Mouse (Mus musculus): ENCODE measurements around the gene Eif4e3.

DNA sequence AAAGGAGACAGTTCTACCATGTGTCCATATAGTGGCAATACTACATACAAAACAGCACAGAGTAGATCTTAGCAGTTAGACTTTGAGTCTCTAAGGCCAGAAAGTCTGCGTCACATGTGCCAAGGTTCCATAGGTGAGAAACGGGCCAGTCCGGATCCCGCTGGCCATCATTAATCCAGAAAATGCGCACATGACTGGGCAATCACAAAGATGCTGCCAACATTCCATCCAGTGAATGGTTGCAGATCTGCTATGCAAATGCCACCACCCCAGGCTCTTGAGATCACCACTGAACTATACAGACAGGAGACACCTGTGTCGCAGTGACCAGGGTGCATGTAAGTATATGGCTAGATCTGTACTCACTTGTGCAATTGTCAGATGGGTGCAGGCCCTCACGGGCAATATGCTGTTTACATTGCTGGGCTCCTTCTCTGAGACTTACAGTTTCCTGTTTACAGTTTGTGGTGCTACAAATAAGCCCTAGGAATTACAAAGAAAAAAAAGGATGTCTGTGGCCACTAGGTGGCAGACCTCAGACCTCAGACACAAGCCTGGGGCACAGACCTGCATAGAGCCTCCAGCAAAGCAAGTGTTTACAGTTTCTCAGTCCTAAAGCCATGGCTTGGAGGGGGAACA lies 4.0 kb upstream of the Eif4e3 start:
- TF ChIP-seq GATA1 (IDR thresholded peaks at IDR 0.05; ENCODE audit: borderline replicate concordance, low read length): no peak
- no peak for TF ChIP-seq FLI1 (IDR thresholded peaks at IDR 0.05; ENCODE audit: low read length)

Data from megakaryocyte, embryonic 14.5 days (primary cell).